Mouse (Mus musculus) olfactory bulb, adult 2 months (tissue): Measurements from ENCODE around the gene Acly.

ENCODE experiments used
- CTCF ChIP-seq: fragments of 200-500 bp; IDR thresholded peaks from 2 replicates; pipeline ENCODE4 v1.5.1; 2012; ENCODE audit warnings: low read depth, mild to moderate bottlenecking, low read length, moderate library complexity; ENCODE audit not compliant: insufficient read depth
- POLR2A ChIP-seq: fragments of 200-500 bp; IDR thresholded peaks from 2 replicates; pipeline ENCODE4 v1.6.1; 2012; ENCODE audit warnings: mild to moderate bottlenecking, low read depth, low read length, moderate library complexity; ENCODE audit not compliant: insufficient read depth

- TF ChIP-seq CTCF (no peak), POLR2A (no peak)
These were observed 14.1 kb downstream of the Acly start for GRCm38 (mm10) chr11:100513716-100514115.
